Mouse (Mus musculus): ENCODE results near the gene Slc6a4.

The Slc6a4 gene

DNA sequence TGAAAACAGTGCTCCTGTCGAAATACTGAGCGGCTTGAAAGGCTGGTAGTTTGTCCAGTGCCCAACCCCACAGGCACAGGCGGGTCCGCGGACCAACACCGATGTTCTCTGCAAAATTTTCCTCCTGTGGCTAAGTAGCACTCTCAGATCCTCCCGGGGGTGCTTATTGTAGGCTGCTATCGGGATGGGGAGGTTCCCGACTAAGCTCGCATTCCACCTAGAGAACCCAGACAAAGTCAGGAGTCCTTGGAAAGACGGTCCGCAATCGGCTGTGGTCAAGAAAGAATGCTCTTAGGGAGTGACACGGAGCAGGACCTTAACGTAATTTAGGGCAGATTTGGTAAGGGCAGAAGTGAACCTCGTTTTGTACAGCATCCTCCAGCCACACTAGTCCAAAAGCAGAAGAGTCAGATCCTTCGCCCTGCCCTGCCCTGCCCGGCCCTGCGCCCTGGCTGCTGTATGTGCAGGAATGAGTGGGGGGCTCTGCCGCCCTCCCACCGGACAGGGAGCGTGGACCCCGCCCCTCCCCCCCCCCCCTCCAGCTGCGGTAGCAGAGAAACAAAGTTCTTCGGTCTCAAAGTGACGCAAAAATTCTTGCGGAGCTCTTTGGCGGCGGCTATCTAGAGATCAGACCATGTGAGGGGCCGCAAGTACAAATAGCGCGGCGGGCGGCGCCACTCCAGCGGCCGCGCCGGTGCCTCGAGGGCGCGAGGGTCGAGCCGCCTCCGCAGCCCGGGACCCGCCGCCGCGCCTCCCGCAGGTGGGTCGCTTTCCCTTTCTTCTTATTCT lies at the start of gene Slc6a4:
Gene Slc6a4 (plus strand): TSS at position 688 of the 789 bp plus-strand sequence.
- peak; percentile 50 for DNase-seq (ENCODE audit: low read depth, low spot score)

DNA sequence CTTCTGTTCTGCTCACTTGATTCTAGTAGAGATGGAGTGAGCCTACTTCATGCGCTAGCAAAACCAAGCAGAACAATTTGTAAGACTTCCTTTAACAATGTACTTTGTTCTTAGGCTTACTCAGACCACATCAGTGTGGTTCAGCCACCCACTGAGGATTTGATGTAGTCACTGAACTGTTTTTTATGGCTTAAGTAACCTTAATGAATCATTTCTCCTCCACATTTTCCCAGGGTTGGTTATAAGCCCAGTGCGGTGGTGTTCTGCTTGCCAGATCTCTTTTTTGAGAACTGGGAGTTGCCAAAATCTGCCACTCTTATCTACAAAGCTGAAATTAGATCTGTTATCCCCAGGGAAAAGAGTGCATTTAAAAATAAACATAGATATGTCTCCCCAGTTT lies 44.9 kb upstream of the Slc6a4 start:
- DNase-seq (ENCODE audit: low read depth, low spot score) = no peak

DNA sequence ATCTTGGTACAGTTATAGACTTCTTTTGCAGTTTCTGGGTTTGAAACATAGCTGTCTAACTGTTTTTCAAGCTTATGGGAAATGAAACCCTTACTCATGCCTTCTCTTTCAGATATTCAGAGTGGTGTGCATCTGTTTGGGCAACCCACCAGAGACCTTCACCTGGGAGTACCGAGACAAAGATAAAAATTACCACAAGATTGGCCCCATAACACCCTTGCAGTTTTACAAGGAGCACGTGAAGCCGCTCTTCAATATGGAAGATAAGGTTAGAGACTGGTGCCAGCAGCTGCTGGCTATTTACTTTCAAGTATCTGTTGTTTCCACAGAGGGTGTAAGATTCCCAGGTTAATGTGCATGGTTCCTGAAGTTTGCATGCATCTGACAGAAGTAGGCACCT lies 32.7 kb upstream of the Slc6a4 start:
- no peak for DNase-seq (ENCODE audit: low read depth, low spot score)

DNA sequence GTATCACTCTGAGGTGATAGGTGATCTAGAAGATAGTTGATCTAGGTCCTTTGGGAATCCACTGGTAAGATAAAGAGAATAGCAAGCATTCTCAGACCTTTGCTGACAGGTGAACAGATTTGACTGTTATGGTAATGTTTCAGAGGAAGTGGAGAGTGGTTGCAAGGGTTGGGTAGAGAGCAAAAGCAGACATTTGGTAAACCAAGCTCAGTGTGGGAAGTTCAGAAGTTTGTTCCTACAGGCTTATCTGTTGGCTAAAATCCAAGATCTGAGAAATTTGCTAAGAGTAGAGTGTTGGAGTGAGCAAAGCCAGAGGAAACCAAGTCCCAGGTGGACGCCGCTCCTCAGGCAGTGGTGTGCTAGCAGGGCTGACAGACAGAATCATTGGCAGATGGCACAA lies 28.1 kb upstream of the Slc6a4 start:
- no peak for DNase-seq (ENCODE audit: low read depth, low spot score)

DNA sequence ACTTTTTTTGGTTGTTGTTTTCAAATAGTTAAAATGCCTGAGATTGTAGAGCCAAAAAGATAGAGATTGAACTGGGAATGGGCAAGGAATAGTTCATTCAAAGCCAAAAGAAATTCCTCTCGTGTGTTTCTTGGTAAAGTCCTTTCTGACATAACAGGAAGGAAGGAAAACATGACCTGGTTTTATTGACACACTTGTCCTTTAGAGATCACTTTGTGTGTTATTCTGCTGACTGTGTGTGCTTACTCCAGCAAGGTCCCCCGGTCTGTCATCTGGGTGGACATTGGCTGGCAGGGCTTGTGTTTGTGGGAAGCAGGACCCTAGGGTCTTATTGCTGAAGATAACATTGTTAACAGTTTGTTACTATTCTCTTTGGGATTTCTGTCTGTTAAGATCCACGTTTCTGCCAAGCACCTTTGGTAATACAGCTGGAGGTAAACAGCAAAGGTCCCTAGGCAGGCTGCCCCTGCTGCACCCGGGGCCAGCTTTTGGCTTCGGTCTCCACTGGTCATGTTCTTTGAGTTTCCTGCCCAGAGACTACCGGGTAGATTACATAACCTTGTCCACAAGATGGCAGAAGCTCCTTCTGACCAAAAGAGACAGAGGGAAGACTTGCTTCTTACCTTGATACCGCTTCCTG lies 23.6 kb upstream of the Slc6a4 start:
- DNase-seq (ENCODE audit: low read depth, low spot score) = no peak

DNA sequence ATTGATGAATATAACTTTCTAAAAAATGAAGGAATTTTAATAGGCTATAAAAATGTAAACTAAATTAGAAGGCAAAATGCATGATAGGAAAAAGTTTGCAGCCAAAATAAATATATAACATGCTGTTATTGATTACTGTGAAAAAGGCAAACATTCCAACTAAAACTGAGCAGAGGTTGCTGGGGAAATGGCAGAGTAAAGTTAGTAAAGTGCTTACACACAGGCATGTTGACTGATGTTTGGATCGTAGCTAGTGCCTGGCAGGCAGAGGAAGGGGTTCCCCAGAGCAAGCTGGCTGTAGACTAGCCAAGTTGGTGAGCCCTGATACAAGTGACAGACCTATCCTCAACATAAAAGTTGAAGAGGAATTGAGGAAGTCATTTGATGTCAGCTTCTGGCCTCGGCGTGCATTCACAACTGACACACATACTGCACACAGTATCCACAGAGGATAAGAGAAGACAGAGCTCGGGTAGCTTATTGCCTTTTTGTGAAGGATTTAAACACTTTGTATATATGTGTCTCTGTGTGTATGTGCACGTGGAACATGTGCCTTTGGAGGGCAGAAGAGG lies 16.7 kb upstream of the Slc6a4 start:
- DNase-seq (ENCODE audit: low read depth, low spot score) = no peak

DNA sequence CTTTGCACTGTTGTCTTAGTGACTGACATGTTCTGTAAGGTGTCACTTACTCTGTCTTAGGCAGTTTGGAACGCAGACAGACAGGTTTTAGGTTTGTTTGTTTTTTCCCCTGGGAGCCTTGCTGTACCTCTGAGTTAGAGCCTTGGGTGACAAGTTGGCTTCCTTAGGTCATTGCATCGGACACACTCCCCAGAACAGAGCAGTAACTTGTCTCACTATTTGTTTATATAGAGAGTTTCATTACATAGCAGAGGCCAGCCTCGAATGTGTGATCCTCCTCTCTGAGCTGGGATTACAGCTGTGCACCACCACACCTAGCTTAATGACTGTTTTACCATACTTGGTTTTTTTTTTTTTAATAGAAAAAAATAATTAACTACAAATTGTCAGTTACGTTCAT lies 16.0 kb upstream of the Slc6a4 start:
- no peak for DNase-seq (ENCODE audit: low read depth, low spot score)

DNA sequence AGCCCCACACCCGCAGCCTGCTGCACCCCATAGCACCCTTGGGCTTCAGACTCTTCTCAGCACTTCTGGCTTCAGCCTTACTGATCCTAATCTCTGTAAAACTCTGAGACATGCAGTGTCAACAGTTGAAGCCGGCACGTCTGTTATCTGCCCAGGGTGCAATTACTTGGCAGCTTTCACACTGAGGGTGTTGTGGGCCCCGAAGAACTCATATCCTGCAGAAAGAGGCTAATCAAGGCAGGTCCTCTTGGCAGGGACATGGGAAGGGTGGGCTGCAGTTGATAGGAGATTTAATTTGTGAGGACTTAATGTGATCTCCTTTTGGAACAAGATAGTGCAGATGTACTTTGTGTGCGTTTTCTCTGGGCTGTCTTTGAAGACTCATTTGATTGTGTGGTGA lies 14.8 kb upstream of the Slc6a4 start:
- no peak for DNase-seq (ENCODE audit: low read depth, low spot score)

DNA sequence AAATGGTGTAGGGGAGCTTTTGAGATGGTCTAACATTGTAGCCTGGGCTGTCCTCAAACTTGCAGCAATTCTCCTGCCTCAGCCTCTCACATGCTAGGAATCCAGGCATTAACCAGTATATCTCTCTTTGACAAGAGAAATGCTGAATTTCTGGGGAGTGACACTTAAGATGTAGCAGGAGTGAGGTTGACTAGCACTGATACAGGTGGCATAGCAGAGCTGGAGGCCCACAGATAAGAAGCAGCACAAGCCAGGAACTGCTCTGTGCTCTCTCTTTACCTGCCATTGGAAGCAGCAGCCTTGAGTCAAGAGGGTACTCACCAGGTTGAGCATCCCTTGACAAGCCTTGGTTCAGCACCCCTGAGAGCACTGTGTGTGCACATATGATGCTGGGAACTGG lies 14.2 kb upstream of the Slc6a4 start:
- no peak for DNase-seq (ENCODE audit: low read depth, low spot score)

DNA sequence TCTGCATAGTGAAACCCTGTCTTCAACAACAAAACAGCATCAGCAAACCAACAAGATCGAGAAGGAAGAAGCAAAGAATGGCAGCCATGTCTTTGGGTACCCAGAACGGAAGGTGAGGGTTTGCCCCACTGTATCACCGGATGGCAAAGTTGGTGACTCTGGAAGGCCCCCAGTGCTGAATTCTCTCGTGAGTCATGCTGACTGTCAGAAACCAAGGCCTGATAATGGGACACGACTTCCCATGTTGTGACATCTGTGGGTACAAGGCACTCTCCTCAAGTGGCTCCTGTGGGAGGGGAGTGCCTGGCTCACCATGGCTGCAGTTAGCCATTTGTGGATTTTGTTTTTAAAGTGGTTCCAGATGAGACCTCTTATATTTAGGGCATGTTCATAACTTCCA lies 7.6 kb upstream of the Slc6a4 start:
- no peak for DNase-seq (ENCODE audit: low read depth, low spot score)

DNA sequence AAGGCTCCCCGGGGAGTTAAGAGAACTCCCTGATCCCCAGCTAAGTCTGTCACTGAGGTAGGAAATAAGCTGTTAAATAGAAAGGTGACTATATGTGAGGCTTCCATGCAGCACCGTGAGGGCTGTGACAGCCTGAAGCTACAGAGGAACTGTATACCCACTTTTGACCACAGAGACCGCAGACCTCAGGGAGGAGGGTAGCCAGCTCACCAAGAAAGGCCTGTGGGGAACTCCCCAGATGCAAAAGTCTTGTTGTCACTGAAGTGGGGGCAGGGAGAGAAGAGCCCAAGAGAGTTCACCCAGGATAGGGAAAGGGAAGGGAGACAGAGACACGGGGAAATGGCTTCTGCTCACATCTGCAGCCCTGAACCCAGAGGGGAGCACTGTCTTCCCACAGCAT lies 5.5 kb upstream of the Slc6a4 start:
- no peak for DNase-seq (ENCODE audit: low read depth, low spot score)

DNA sequence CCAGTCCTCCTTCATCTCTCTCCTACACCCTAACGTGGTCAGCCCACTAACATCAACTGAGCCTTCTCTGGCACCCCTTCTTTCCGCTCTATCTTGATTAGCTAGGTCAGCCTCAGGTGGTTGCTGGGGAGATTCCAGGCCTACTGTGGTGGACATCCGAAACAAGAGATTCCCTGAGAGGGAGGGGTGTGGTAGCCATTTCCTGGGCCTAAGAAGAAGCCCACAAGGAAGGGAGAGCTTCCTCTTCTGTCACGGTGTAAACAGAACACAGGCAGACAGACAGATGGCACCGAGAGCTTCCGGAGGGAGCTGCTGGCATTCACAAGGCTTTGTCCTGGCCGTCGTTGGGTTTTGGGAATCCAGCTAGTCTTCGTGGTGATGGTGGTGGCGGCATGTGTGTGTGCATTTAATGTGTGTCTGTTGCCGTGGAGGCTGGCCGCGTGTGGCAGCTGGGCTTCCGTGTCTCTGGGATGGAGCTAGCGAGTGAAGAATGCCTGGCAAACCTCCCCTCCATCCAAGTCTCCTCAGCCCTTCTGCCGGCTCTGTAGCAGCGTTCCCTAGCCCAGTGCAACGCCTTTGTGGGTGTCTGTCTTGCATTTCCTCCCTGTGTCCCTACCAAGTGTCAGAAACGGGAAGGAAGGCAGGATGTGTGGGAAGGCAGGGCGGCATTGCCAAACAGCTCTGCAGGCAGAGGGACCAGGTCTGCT lies 2.3 kb upstream of the Slc6a4 start:
- no peak for DNase-seq (ENCODE audit: low read depth, low spot score)

DNA sequence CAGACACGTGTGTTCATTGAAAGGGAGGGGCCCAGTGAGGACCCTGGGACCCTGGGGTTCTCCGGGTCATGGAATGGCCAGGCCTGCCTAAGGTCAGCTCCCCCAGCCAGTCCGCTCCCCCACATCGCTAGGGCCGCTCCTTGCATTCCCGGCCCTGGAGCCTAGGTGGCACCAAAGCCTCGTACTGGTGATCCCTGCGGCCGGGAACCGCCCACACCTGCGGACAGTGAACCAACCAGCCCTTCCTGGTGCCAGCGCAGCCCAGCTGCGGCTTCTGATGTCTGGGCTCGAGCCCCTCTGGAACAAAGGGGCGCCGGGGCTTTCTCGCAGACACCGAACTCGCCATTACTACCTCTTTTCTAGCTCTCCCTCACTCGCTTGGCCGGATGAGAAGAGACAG lies 1.1 kb upstream of the Slc6a4 start:
- peak; percentile 79 for DNase-seq (ENCODE audit: low read depth, low spot score)

DNA sequence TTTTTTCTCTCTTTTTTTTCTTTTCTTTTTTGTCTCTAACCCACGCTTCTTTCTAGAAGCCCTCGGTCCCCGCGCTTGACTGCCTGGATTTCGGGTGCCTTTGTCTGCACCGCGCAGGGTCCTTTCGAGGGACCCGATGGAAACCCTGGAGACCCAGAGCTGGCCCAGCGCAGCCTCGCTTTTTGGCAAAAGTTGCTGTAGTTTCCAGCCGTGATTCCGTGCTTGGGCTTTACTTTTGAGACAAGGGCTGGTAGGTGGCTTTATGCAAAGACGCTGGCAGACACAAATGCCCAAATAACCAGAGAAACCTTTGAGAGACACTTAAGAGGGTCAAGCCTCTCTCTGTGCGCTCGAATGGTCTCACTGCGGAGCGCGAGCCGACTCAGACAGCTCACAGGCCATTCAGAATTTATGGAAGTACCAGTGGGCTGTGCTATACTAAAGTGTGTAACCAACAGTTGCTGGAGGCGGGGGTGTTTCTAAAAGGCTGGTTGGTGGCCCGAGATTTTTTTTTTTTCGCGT lies 363 bp downstream of the Slc6a4 start:
- no peak for DNase-seq (ENCODE audit: low read depth, low spot score)

DNA sequence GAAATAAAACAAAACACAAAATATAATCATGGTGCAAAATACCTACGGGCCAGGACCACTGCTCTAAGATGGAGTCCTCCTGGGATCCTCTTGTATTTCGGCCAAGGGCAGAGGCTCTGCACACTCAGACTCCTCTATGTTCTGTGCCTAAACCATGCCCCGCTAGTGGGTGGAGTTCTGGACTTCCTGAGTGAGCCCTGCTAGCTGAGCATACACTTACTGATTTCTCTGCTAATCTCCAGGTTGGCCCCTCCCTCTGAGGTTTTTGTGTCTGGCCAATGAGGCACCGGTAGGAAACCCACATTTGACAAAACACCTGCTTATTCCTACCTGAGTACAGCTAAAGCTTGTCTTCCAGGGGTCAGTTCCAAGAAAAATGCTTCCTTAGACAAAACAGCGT lies 2.3 kb downstream of the Slc6a4 start:
- DNase-seq (ENCODE audit: low read depth, low spot score) = no peak

DNA sequence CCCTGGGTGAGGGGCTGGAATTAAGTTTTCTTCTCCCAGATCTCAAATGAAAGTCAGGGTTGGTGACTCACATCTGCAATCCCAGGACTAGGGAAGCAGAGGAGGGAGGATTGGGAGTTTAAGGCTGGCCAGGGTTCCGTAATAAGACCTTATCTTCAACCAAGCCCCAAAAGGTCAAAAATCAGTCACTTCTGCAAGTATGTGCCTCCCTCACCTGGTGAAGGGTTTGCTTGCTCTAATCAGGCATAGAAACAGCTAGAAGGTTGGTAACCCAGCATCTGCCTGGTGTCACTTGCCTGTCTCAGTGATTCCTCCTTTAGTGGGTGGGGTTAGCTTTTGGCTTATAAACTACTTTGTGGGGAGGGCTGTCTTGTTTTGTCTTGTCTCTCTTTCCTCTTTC lies 4.0 kb downstream of the Slc6a4 start:
- DNase-seq (ENCODE audit: low read depth, low spot score) = no peak

DNA sequence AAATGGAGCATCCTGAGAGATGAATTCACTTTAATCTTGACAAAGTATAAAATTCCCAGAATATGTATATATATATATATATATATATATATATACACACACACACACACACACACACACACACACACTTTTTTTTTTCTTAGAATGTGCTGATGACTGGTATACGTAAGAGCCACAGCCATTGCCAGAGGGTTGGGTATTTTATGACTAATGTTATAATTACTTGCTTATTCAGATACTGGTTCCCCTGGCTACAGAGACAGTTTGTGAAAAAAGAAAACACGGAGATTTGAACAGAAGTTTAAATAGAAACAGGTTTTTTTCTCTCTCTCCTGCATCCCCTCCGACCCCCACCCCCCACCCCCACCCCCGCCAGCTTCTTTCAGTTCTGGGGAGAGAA lies 7.5 kb downstream of the Slc6a4 start:
- no peak for DNase-seq (ENCODE audit: low read depth, low spot score)

DNA sequence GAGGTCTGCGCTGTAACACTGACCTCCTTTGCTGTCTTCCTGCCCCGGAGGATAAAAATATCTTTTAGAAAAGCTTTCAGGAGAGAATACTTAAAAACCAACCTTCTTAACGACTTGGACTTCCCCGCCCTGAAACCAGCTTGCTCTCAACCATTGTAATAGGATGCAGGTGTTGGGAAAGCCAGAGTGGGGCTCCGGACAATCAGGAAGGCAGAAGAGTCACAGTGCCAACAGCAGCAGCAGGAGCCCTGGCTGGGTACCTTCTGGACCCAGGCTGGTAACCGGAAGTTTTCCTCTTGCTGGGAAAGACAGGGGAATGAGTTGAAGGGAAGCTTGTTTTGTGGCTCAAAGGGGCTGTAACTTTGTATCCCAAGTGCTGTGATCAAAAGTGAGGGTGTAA lies 8.2 kb downstream of the Slc6a4 start:
- DNase-seq (ENCODE audit: low read depth, low spot score) = no peak

DNA sequence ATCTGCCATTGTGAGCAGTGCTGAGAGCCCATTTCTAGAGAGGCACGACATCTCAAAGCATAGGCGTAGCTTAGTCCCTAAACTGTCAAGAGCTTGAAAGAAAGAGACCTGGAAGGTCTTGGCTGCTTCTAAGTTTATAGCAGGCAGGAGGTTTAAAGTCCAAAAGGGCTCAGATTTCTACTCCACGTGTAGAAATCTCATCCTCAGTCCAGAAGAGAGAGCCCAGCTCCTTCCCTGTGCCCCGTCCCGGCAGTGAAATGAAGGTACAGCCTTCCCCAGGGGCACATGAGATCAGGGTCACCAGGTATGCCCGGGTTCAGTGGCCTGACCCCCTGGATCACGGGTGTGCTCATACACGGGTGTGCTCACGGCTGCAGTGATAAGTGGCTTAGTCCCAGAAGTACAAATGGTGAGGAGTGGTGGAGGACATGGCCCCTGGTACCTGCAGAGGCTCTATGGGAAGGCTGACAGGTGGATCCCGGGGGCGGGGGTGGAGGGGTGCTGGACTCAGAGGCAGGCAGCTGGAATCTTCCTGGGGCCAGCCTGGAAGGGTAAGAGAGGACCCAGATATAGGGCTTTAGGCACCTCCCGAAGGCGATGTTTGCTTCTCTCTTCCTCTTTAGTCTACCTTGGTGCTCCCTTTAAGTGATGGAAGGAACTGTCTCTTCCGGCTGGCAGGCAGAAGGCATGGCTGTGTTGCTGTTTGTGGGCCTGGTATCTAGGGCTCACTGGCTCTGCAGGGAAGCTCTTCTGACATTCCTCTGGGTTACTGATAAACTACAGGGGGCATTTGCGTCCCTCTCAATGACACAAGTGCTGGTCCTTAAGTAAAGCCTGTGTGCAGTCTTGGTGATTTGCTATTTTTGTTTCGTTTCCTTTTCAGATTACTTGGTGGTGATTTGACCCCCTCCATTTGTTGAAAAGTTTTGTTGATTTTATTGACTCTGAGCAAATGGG lies 10.9 kb downstream of the Slc6a4 start:
- DNase-seq (ENCODE audit: low read depth, low spot score) = no peak

DNA sequence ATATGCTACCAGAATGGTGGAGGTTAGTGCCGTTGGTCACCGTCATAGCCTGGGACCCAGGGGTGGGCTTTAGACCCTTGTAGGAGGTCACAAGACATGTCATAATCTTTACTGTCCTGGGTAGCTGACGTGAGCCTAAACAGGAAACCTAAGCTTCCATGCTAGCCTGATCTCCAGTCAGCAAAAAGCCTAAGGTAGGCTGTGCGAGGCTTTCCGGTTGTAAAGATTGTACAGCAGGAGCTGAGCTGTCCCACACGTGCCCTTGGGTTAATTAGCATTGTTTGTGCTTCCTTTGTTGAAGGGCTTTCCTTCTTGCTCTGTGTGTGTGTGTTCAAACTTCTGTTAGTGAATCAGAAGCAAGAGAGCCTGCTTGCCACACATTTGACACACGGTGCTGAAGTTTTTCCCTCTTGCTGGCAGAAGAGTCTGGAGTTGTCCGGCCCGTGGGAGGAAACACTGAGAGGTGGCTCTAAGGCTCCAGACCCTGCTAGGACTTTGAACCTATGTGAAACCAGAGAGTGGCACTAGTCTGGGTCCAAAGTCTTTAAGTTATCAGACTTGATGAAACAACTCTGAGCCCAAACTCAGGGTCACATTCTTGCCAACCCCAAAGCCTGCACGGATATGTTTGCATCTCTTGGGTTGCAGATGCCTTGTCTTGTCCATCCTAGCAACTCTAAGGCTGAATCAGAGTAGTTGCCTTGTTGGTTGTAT lies 12.5 kb downstream of the Slc6a4 start:
- no peak for DNase-seq (ENCODE audit: low read depth, low spot score)

All from R1 (cell line).